Mouse (Mus musculus): ENCODE data around the gene Pld4. TPM values are rescaled to one million over a fixed set of nuclear protein-coding genes. Genes with fewer than 3 reads are reported as not detected.

Pld4 gene
- polyA plus RNA-seq, 1 experiment from 2014 or later = 4.2 TPM

DNA sequence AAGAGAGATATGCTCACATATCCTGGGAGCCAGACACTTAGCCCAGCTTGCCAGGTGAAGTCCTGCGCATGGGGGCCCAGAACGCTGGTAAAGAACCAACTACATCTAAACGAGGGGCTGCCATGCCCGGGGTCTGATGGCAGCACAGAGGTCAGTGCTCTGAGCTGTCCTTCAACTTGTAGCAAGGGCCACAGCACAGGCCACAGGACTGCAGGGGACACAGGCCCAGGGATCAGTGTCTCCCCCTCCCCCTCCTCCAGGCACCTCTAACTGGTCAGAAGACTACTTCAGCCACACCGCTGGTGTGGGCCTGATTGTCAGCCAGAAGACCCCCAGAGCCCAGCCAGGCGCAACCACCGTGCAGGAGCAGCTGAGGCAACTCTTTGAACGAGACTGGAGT lies 7.7 kb downstream of the Pld4 start:
- Histone ChIP-seq H3K4me1 (ENCODE audit: control insufficient read depth, insufficient read depth, low read length) (no peaks in the 10 kb centered on the region), H3K9me3 (ENCODE audit: control insufficient read depth, low read length) (no peaks in the 10 kb centered on the region), H3K27ac (ENCODE audit: low read depth, low read length) (no peak overlapping the region), H3K27me3 (ENCODE audit: control insufficient read depth, insufficient read depth, low read length) (no peaks in the 10 kb centered on the region), H3K4me3 (ENCODE audit: low read depth, low read length) (no peak overlapping the region), H3K36me3 (ENCODE audit: control insufficient read depth, insufficient read depth, low read length) (no peaks in the 10 kb centered on the region), H3K4me2 (no peak overlapping the region), H3K9ac (ENCODE audit: low read length) (no peak overlapping the region)
- no peak for DNase-seq (ENCODE audit: low spot score, missing footprints)
- no peak for ATAC-seq (ENCODE audit: low FRiP score)
- 91% methylated on average over 8 of the region's 8 CpGs for WGBS

DNA sequence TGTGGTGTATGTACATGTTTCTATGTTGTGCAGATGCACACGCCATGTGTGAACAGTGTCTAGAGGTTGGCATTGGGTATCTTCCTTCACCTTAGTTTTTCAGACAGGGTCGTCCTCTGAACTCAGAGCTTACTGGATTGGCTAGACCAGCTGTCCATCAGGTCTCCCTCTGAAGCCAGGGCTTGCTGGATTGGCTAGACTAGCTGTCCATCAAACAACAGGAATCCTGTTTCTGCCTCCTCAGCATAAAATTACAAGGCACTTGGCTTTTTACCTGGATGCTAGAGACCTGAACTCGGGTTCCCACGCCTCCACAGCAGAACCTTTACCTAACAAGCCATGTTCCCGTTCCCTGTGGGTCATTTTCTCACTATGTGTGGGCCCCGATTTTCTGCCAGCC lies 8.6 kb downstream of the Pld4 start:
- Histone ChIP-seq H3K4me1 (ENCODE audit: control insufficient read depth, insufficient read depth, low read length) (no peaks in the 10 kb centered on the region), H3K4me3 (ENCODE audit: low read depth, low read length) (no peak overlapping the region), H3K27ac (ENCODE audit: low read depth, low read length) (no peak overlapping the region), H3K9me3 (ENCODE audit: control insufficient read depth, low read length) (no peaks in the 10 kb centered on the region), H3K4me2 (no peak overlapping the region), H3K36me3 (ENCODE audit: control insufficient read depth, insufficient read depth, low read length) (no peaks in the 10 kb centered on the region), H3K27me3 (ENCODE audit: control insufficient read depth, insufficient read depth, low read length) (no peaks in the 10 kb centered on the region), H3K9ac (ENCODE audit: low read length) (no peak overlapping the region)
- DNase-seq (ENCODE audit: low spot score, missing footprints) (no peak), ATAC-seq (ENCODE audit: low FRiP score) (no peak)
- WGBS = 84% methylated on average over 6 of the region's 6 CpGs

DNA sequence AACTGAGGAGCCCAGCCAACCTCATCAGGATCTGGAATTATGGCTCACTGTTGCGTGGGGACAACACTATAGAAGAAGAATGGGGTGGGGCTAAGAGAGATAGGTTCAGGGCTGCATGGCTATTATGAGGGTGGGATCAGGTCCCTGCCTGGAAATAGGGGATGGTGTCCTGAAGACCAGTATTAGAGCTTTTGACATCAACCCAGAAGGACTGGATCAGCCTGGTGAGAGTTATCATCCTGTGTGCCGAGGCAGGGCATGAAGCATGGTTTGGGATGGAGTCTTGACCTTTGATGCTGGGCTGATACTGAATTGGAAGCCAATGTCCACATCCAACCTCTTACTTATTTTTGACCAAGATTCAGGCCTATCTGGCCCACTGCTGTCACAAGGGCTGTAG lies 9.3 kb downstream of the Pld4 start:
- Histone ChIP-seq H3K4me3 (ENCODE audit: low read depth, low read length) (no peak overlapping the region), H3K4me1 (ENCODE audit: control insufficient read depth, insufficient read depth, low read length) (no peaks in the 10 kb centered on the region), H3K27me3 (ENCODE audit: control insufficient read depth, insufficient read depth, low read length) (no peaks in the 10 kb centered on the region), H3K36me3 (ENCODE audit: control insufficient read depth, insufficient read depth, low read length) (no peaks in the 10 kb centered on the region), H3K4me2 (no peak overlapping the region), H3K9me3 (ENCODE audit: control insufficient read depth, low read length) (no peaks in the 10 kb centered on the region), H3K9ac (ENCODE audit: low read length) (no peak overlapping the region), H3K27ac (ENCODE audit: low read depth, low read length) (no peak overlapping the region)
- DNase-seq (ENCODE audit: low spot score, missing footprints) (no peak), ATAC-seq (ENCODE audit: low FRiP score) (no peak)
- WGBS = 74% methylated on average over 2 of the region's 2 CpGs

DNA sequence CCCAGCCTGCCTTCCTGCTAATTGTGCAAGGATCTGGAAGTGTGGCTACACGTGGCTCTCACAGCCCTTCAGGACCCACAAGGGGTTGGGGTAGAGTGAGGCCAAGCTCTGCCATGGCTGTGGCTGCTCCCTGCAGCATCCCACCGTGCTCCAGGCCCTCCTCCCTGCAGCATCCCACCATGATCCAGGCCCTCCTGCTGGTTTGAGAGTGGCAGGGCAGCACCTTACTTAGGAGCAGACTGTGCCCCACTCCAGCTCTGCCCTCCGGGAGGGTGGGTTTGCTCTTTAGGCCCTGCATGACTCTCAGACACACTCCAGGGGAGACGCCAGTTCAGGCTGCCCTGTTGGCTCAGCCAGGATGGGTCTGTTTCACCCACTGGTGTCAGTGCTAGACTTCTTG lies 9.9 kb downstream of the Pld4 start:
- Histone ChIP-seq H3K9ac (ENCODE audit: low read length) (no peak overlapping the region), H3K4me2 (no peak overlapping the region), H3K9me3 (ENCODE audit: control insufficient read depth, low read length) (no peaks in the 10 kb centered on the region), H3K36me3 (ENCODE audit: control insufficient read depth, insufficient read depth, low read length) (no peaks in the 10 kb centered on the region), H3K4me3 (ENCODE audit: low read depth, low read length) (no peak overlapping the region), H3K27me3 (ENCODE audit: control insufficient read depth, insufficient read depth, low read length) (no peaks in the 10 kb centered on the region), H3K4me1 (ENCODE audit: control insufficient read depth, insufficient read depth, low read length) (no peaks in the 10 kb centered on the region), H3K27ac (ENCODE audit: low read depth, low read length) (no peak overlapping the region)
- 74% methylated on average over 4 of the region's 4 CpGs for whole genome bisulfite sequencing
- ATAC-seq (ENCODE audit: low FRiP score) (no peak), DNase-seq (ENCODE audit: low spot score, missing footprints) (no peak)

DNA sequence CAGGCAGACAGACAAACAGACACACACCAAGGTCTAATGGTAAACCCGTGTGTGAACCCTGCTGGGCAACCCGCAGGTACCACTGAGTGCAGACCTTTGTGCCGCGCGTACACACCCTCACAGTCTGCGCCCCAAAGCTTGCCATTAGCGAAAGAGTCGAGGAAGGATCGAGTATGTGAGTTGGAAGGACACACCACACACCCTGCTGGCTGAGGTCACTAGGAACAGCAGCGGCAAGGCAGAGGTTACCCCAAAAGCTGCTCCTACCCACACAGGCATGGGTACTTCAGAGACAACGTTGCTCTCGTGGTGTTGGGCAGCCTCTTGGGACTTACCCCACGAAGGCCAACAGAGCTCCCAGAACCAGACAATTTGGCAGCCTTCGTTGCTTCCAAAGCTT lies 11.9 kb downstream of the Pld4 start:
- H3K4me3 ChIP-seq (ENCODE audit: low read depth, low read length) = no peak overlapping the region
- ATAC-seq (ENCODE audit: low FRiP score) (no peak), DNase-seq (ENCODE audit: low spot score, missing footprints) (no peak)
- no peaks in the 10 kb centered on the region for H3K36me3 ChIP-seq (ENCODE audit: control insufficient read depth, insufficient read depth, low read length)
- no peaks in the 10 kb centered on the region for H3K4me1 ChIP-seq (ENCODE audit: control insufficient read depth, insufficient read depth, low read length)
- H3K27ac ChIP-seq (ENCODE audit: low read depth, low read length) = no peak overlapping the region
- H3K9me3 ChIP-seq (ENCODE audit: control insufficient read depth, low read length) = no peaks in the 10 kb centered on the region
- no peak overlapping the region for H3K9ac ChIP-seq (ENCODE audit: low read length)
- no peak overlapping the region for H3K4me2 ChIP-seq
- no peaks in the 10 kb centered on the region for H3K27me3 ChIP-seq (ENCODE audit: control insufficient read depth, insufficient read depth, low read length)
- 93% methylated on average over 14 of the region's 14 CpGs for WGBS

DNA sequence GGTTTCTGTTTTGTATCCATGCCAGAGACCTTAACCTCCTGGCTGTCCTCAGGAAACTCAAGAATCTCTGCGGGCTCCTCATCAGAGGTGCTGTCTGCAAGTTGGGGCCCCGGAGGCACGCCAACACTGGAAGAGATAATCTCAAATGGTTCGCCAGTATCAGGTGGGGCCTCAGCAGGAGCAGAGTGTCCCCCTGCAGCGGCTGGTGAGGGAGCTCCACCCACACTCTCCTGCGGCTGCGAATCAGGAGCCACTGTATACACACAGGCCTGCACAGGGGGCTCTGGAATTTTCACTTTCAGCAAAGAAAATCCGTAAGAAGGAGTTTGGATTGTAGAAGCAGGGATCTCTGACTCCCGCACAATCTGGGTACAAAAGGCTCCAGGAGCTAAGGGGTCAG lies 12.9 kb downstream of the Pld4 start:
- no peak overlapping the region for H3K4me2 ChIP-seq
- no peak overlapping the region for H3K9ac ChIP-seq (ENCODE audit: low read length)
- H3K27me3 ChIP-seq (ENCODE audit: control insufficient read depth, insufficient read depth, low read length) = no peaks in the 10 kb centered on the region
- DNase-seq (ENCODE audit: low spot score, missing footprints) (no peak), ATAC-seq (ENCODE audit: low FRiP score) (no peak)
- no peaks in the 10 kb centered on the region for H3K36me3 ChIP-seq (ENCODE audit: control insufficient read depth, insufficient read depth, low read length)
- no peaks in the 10 kb centered on the region for H3K4me1 ChIP-seq (ENCODE audit: control insufficient read depth, insufficient read depth, low read length)
- H3K27ac ChIP-seq (ENCODE audit: low read depth, low read length) = no peak overlapping the region
- 45% methylated on average over 9 of the region's 9 CpGs for WGBS
- no peaks in the 10 kb centered on the region for H3K9me3 ChIP-seq (ENCODE audit: control insufficient read depth, low read length)
- H3K4me3 ChIP-seq (ENCODE audit: low read depth, low read length) = no peak overlapping the region

DNA sequence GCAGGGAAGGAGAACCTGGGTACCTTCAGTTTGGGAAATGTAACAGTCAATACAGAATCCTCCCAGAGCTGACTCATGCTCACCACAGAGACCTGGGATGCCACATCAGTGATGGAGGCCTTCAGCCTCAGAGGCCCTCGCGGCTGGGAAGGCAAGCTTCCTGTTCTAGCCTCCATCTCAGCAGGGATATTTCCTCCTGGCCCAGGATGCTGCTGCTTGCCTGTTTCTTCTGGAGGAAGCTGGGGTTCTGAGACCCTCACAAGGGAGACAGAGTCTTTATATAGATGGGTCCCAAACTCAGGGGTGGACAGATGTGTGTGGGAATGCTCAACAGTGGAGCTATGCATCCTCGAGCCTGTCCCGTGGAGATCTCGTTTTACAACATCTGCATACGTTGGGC lies 13.6 kb downstream of the Pld4 start:
- Histone ChIP-seq H3K4me2 (no peak overlapping the region), H3K36me3 (ENCODE audit: control insufficient read depth, insufficient read depth, low read length) (no peaks in the 10 kb centered on the region), H3K9me3 (ENCODE audit: control insufficient read depth, low read length) (no peaks in the 10 kb centered on the region), H3K9ac (ENCODE audit: low read length) (no peak overlapping the region), H3K27ac (ENCODE audit: low read depth, low read length) (no peak overlapping the region), H3K27me3 (ENCODE audit: control insufficient read depth, insufficient read depth, low read length) (no peaks in the 10 kb centered on the region), H3K4me3 (ENCODE audit: low read depth, low read length) (no peak overlapping the region), H3K4me1 (ENCODE audit: control insufficient read depth, insufficient read depth, low read length) (no peaks in the 10 kb centered on the region)
- DNase-seq (ENCODE audit: low spot score, missing footprints) (no peak), ATAC-seq (ENCODE audit: low FRiP score) (no peak)
- 81% methylated on average over 6 of the region's 6 CpGs for WGBS

DNA sequence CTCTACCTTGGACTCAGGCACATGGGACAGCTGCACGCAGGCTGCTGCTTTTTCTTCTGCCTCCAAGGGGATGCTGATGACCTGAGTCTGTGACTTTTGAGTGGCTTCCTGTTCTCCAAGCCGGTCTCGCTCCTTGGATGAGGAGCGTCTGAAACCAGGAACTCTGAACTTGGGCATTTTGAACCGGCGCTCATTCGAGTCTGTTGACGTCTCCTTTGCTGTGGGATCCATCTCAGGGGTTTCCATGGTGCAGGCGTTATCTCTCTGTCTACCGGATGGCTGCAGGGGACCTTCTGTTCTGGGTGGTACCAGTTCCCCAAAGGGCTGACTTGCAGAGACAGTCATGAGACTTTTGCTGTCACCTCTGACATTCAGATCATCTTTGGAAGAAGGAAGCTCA lies 14.0 kb downstream of the Pld4 start:
- Histone ChIP-seq H3K4me3 (ENCODE audit: low read depth, low read length) (no peak overlapping the region), H3K27ac (ENCODE audit: low read depth, low read length) (no peak overlapping the region), H3K4me2 (no peak overlapping the region), H3K9ac (ENCODE audit: low read length) (no peak overlapping the region), H3K9me3 (ENCODE audit: control insufficient read depth, low read length) (no peaks in the 10 kb centered on the region), H3K4me1 (ENCODE audit: control insufficient read depth, insufficient read depth, low read length) (no peaks in the 10 kb centered on the region), H3K36me3 (ENCODE audit: control insufficient read depth, insufficient read depth, low read length) (no peaks in the 10 kb centered on the region), H3K27me3 (ENCODE audit: control insufficient read depth, insufficient read depth, low read length) (no peaks in the 10 kb centered on the region)
- WGBS = 91% methylated on average over 10 of the region's 10 CpGs
- ATAC-seq (ENCODE audit: low FRiP score) (no peak), DNase-seq (ENCODE audit: low spot score, missing footprints) (no peak)

DNA sequence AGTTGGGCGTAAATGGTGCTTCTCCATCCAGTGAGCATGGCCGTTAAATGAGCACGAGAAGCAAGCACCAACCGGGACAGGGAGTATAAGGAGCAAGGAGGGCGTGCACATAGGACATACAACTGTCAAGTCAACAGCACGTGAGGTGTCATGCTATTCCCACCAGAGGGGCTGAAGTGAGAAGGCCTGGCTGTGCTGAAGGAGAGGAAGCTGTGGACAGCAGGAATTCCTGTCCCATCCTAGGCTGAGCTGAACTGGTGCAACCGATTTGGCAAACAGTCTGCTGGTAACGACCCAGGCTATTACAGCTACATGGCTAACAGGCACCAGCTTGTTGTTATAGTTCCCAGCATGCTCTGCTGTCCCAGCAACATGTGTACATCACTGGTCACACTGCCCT lies 30.6 kb downstream of the Pld4 start:
- H3K4me2 ChIP-seq = no peak overlapping the region
- ATAC-seq (ENCODE audit: low FRiP score) = no peak
- H3K4me3 ChIP-seq (ENCODE audit: low read depth, low read length) = no peak overlapping the region
- H3K36me3 ChIP-seq (ENCODE audit: control insufficient read depth, insufficient read depth, low read length) = no peaks in the 10 kb centered on the region
- H3K9me3 ChIP-seq (ENCODE audit: control insufficient read depth, low read length) = no peaks in the 10 kb centered on the region; the same call in 1 of the 2 replicates
- H3K27ac ChIP-seq (ENCODE audit: low read depth, low read length) = no peak overlapping the region
- DNase-seq (ENCODE audit: low spot score, missing footprints) = no peak
- WGBS = 83% methylated on average over 8 of the region's 8 CpGs
- H3K9ac ChIP-seq (ENCODE audit: low read length) = no peak overlapping the region
- no peaks in the 10 kb centered on the region for H3K4me1 ChIP-seq (ENCODE audit: control insufficient read depth, insufficient read depth, low read length)
- H3K27me3 ChIP-seq (ENCODE audit: control insufficient read depth, insufficient read depth, low read length) = no peaks in the 10 kb centered on the region
